Mouse (Mus musculus): ENCODE measurements around the gene Sema6d. TPM values are rescaled to one million over a fixed set of nuclear protein-coding genes. Genes with fewer than 3 reads are reported as not detected.
"Not testable (repeated sequence)": the region's sequence is repeated elsewhere in the genome, so short reads cannot be mapped to it uniquely, and the experiment has no call there.

Gene Sema6d
- polyA plus RNA-seq, 1 experiment from 2014 or later: 3.6 TPM

GRCm38 (mm10) chr2:124329473-124330130 lies 239.8 kb downstream of the Sema6d start:
- no peak overlapping the region for H3K4me2 ChIP-seq (ENCODE audit: low read depth, low read length)
- TF ChIP-seq CTCF (IDR thresholded peaks at IDR 0.05; ENCODE audit: low read depth): no peak
- no peak for TF ChIP-seq EP300 (IDR thresholded peaks at IDR 0.05; ENCODE audit: low read depth)
- no peaks in the 10 kb centered on the region for H3K4me1 ChIP-seq (ENCODE audit: insufficient read depth)
- 35% methylated on average over 1 of the region's 1 CpGs for WGBS (ENCODE audit: insufficient replicate concordance)
- H3K27me3 ChIP-seq (ENCODE audit: insufficient read depth, low read length): no peaks in the 10 kb centered on the region
- H3K27ac ChIP-seq (ENCODE audit: low read depth): no peak overlapping the region
- H3K36me3 ChIP-seq (replicated peaks; ENCODE audit: insufficient read depth, low read length): no peaks in the 10 kb centered on the region
- no peak for ATAC-seq
- H3K9ac ChIP-seq (replicated peaks): no peak overlapping the region
- H3K9me3 ChIP-seq (ENCODE audit: low read length): no peaks in the 10 kb centered on the region
- DNase-seq: no peak
- H3K4me3 ChIP-seq (ENCODE audit: low read depth, low read length): no peak overlapping the region

- 73% methylated on average over 5 of the region's 5 CpGs for WGBS (ENCODE audit: insufficient replicate concordance)
- DNase-seq (no peak), ATAC-seq (no peak)
- H3K4me1 ChIP-seq (ENCODE audit: insufficient read depth): no peaks in the 10 kb centered on the region
- no peak overlapping the region for H3K4me2 ChIP-seq (ENCODE audit: low read depth, low read length)
- no peaks in the 10 kb centered on the region for H3K9me3 ChIP-seq (ENCODE audit: low read length)
- no peaks in the 10 kb centered on the region for H3K36me3 ChIP-seq (replicated peaks; ENCODE audit: insufficient read depth, low read length)
- H3K9ac ChIP-seq (replicated peaks): no peak overlapping the region
- TF ChIP-seq EP300 (IDR thresholded peaks at IDR 0.05; ENCODE audit: low read depth) (no peak), CTCF (IDR thresholded peaks at IDR 0.05; ENCODE audit: low read depth) (no peak)
- H3K4me3 ChIP-seq (ENCODE audit: low read depth, low read length): no peak overlapping the region
- no peak overlapping the region for H3K27ac ChIP-seq (ENCODE audit: low read depth)
- H3K27me3 ChIP-seq (ENCODE audit: insufficient read depth, low read length): no peaks in the 10 kb centered on the region
These were observed 243.1 kb downstream of the Sema6d start for GRCm38 (mm10) chr2:124332890-124333289.

GRCm38 (mm10) chr2:124334655-124335054 lies 244.9 kb downstream of the Sema6d start:
- not testable (repeated sequence) for ATAC-seq; H3K4me2 ChIP-seq (ENCODE audit: low read depth, low read length); H3K27me3 ChIP-seq (ENCODE audit: insufficient read depth, low read length); H3K9ac ChIP-seq (replicated peaks); H3K27ac ChIP-seq (ENCODE audit: low read depth); DNase-seq; H3K4me1 ChIP-seq (ENCODE audit: insufficient read depth); H3K9me3 ChIP-seq (ENCODE audit: low read length); H3K4me3 ChIP-seq (ENCODE audit: low read depth, low read length); H3K36me3 ChIP-seq (replicated peaks; ENCODE audit: insufficient read depth, low read length)
- 66% methylated on average over 2 of the region's 2 CpGs for WGBS (ENCODE audit: insufficient replicate concordance)

GRCm38 (mm10) chr2:124338296-124338695 lies 248.5 kb downstream of the Sema6d start:
- ATAC-seq: no peak
- Histone ChIP-seq H3K9ac (replicated peaks) (no peak overlapping the region), H3K27ac (ENCODE audit: low read depth) (no peak overlapping the region), H3K27me3 (ENCODE audit: insufficient read depth, low read length) (no peaks in the 10 kb centered on the region), H3K4me2 (ENCODE audit: low read depth, low read length) (no peak overlapping the region), H3K9me3 (ENCODE audit: low read length) (no peaks in the 10 kb centered on the region), H3K36me3 (replicated peaks; ENCODE audit: insufficient read depth, low read length) (no peaks in the 10 kb centered on the region), H3K4me3 (ENCODE audit: low read depth, low read length) (no peak overlapping the region), H3K4me1 (ENCODE audit: insufficient read depth) (no peaks in the 10 kb centered on the region)
- WGBS (ENCODE audit: insufficient replicate concordance): 78% methylated on average over 6 of the region's 6 CpGs
- no peak for DNase-seq
- TF ChIP-seq EP300 (IDR thresholded peaks at IDR 0.05; ENCODE audit: low read depth) (no peak), CTCF (IDR thresholded peaks at IDR 0.05; ENCODE audit: low read depth) (no peak)

GRCm38 (mm10) chr2:124354191-124354590 lies 264.4 kb downstream of the Sema6d start:
- 71% methylated on average over 2 of the region's 2 CpGs for WGBS (ENCODE audit: insufficient replicate concordance)
- no peaks in the 10 kb centered on the region for H3K36me3 ChIP-seq (replicated peaks; ENCODE audit: insufficient read depth, low read length)
- no peaks in the 10 kb centered on the region for H3K9me3 ChIP-seq (ENCODE audit: low read length)
- no peak overlapping the region for H3K27ac ChIP-seq (ENCODE audit: low read depth)
- TF ChIP-seq CTCF (IDR thresholded peaks at IDR 0.05; ENCODE audit: low read depth): no peak
- TF ChIP-seq EP300 (IDR thresholded peaks at IDR 0.05; ENCODE audit: low read depth): no peak
- ATAC-seq (no peak), DNase-seq (no peak)
- H3K4me1 ChIP-seq (ENCODE audit: insufficient read depth): no peaks in the 10 kb centered on the region
- H3K4me2 ChIP-seq (ENCODE audit: low read depth, low read length): no peak overlapping the region
- H3K4me3 ChIP-seq (ENCODE audit: low read depth, low read length): no peak overlapping the region
- no peaks in the 10 kb centered on the region for H3K27me3 ChIP-seq (ENCODE audit: insufficient read depth, low read length)
- H3K9ac ChIP-seq (replicated peaks): no peak overlapping the region

GRCm38 (mm10) chr2:124354716-124355115 lies 264.9 kb downstream of the Sema6d start:
- H3K27me3 ChIP-seq (ENCODE audit: insufficient read depth, low read length): no peaks in the 10 kb centered on the region
- H3K36me3 ChIP-seq (replicated peaks; ENCODE audit: insufficient read depth, low read length): no peaks in the 10 kb centered on the region
- WGBS (ENCODE audit: insufficient replicate concordance): 76% methylated on average over 2 of the region's 2 CpGs
- TF ChIP-seq EP300 (IDR thresholded peaks at IDR 0.05; ENCODE audit: low read depth) (no peak), CTCF (IDR thresholded peaks at IDR 0.05; ENCODE audit: low read depth) (no peak)
- no peak for DNase-seq
- no peak overlapping the region for H3K4me3 ChIP-seq (ENCODE audit: low read depth, low read length)
- H3K9me3 ChIP-seq (ENCODE audit: low read length): no peaks in the 10 kb centered on the region
- ATAC-seq: no peak
- no peak overlapping the region for H3K27ac ChIP-seq (ENCODE audit: low read depth)
- no peaks in the 10 kb centered on the region for H3K4me1 ChIP-seq (ENCODE audit: insufficient read depth)
- H3K9ac ChIP-seq (replicated peaks): no peak overlapping the region
- H3K4me2 ChIP-seq (ENCODE audit: low read depth, low read length): no peak overlapping the region

- no peak for TF ChIP-seq CTCF (IDR thresholded peaks at IDR 0.05; ENCODE audit: low read depth)
- no peak for TF ChIP-seq EP300 (IDR thresholded peaks at IDR 0.05; ENCODE audit: low read depth)
- Histone ChIP-seq H3K27ac (ENCODE audit: low read depth) (no peak overlapping the region), H3K4me3 (ENCODE audit: low read depth, low read length) (no peak overlapping the region), H3K9ac (replicated peaks) (no peak overlapping the region), H3K4me1 (ENCODE audit: insufficient read depth) (no peaks in the 10 kb centered on the region), H3K27me3 (ENCODE audit: insufficient read depth, low read length) (no peaks in the 10 kb centered on the region), H3K4me2 (ENCODE audit: low read depth, low read length) (no peak overlapping the region), H3K36me3 (replicated peaks; ENCODE audit: insufficient read depth, low read length) (no peaks in the 10 kb centered on the region), H3K9me3 (ENCODE audit: low read length) (no peaks in the 10 kb centered on the region)
- 72% methylated on average over 1 of the region's 1 CpGs for WGBS (ENCODE audit: insufficient replicate concordance)
- DNase-seq (no peak), ATAC-seq (no peak)
These were observed 279.5 kb downstream of the Sema6d start for GRCm38 (mm10) chr2:124369291-124369690.

Measured in liver, postnatal 0 days (tissue).